Mouse (Mus musculus): ENCODE measurements at regions not wholly inside any gene's neighbourhood (a gene's known extent, or its start where the extent isn't known, plus 50 kb on each side); places are given as distances from the start of the nearest gene placed in this dataset.
A peak's percentile ranks its signal among the peaks of the same experiment; 100 is the strongest.

DNA sequence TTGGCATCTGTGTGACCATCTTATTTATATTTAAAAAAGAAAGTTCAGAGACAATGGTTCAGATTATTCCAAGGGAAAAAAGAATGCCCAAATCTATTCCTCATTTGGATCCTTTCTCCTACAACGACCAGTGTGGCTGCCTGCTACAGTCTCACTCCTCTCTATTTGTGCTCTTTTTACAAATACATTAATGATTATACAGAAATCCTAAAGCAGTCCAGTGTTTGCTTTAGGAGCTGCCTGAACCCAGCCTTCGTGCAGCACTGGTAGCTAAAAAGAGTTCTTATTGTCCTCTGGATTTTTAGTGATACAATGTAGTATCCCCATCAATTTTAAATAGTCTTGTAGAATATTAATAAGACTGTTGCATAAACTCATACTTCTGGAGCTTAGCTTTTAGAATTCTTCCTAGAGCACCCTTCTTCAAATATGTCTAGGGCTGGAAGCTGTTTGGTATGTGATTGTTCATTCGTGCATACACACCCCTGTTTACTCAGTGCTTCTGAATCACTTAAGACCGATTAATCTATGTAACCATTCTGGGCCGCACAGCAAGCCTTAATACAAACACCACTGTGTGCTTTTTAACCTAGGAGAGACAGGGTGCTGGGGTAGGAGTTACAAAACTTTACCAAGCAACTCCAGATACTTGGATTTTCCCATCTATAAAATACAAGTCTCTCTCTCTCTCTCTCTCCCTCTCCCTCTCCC, 69.0 kb upstream of the Magi3 start:
- H3K27ac ChIP-seq, result 0 out of 2 replicates have a peak overlapping the region, but pooled peaks have one; percentile 54
- no peak overlapping the region for H3K4me2 ChIP-seq (ENCODE audit: low read length)
- no peaks in the 10 kb centered on the region for H3K4me1 ChIP-seq (replicated peaks; ENCODE audit: insufficient read depth, low read length)
- TF ChIP-seq CTCF (IDR thresholded peaks at IDR 0.05; ENCODE audit: low read depth), result no peak
- ATAC-seq (replicated peaks; ENCODE audit: low FRiP score, low read depth) (no peak), DNase-seq (ENCODE audit: low spot score) (no peak)
- H3K9ac ChIP-seq (ENCODE audit: low read depth, low read length), result no peak overlapping the region
- no peaks in the 10 kb centered on the region for H3K36me3 ChIP-seq (ENCODE audit: insufficient read depth, low read length)
- H3K9me3 ChIP-seq (replicated peaks; ENCODE audit: low read length), result no peaks in the 10 kb centered on the region
- H3K4me3 ChIP-seq (replicated peaks; ENCODE audit: low read depth, low read length), result no peak overlapping the region
- H3K27me3 ChIP-seq (ENCODE audit: insufficient read depth, low read length), result no peaks in the 10 kb centered on the region
- 58% methylated on average over 5 of the region's 5 CpGs for WGBS

DNA sequence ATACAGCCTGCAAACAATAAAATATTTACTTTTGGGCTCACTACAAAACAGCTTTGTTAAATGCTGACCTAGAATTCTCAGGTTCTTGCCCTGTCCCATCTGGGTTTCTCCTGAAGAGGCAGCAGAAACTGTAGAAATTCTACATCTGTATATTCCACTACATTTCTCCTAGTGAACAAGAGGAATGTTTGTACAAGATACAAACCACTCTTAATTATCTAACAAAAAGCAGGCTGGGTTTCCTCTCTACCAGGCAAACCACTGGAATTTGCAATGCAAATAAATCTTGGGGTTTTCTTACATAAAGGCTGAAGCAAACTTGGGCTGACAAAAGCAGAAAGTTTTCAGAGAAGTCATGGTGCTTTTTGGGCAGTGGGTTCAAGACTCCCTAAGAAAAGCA, 67.7 kb upstream of the Magi3 start:
- H3K36me3 ChIP-seq (ENCODE audit: insufficient read depth, low read length), result no peaks in the 10 kb centered on the region
- H3K27ac ChIP-seq, result no peak overlapping the region
- ATAC-seq (replicated peaks; ENCODE audit: low FRiP score, low read depth) (no peak), DNase-seq (ENCODE audit: low spot score) (no peak)
- no peak overlapping the region for H3K9ac ChIP-seq (ENCODE audit: low read depth, low read length)
- no peaks in the 10 kb centered on the region for H3K27me3 ChIP-seq (ENCODE audit: insufficient read depth, low read length)
- no peak overlapping the region for H3K4me2 ChIP-seq (ENCODE audit: low read length)
- no peak for TF ChIP-seq CTCF (IDR thresholded peaks at IDR 0.05; ENCODE audit: low read depth)
- H3K9me3 ChIP-seq (replicated peaks; ENCODE audit: low read length), result no peaks in the 10 kb centered on the region
- H3K4me1 ChIP-seq (replicated peaks; ENCODE audit: insufficient read depth, low read length), result no peaks in the 10 kb centered on the region
- no peak overlapping the region for H3K4me3 ChIP-seq (replicated peaks; ENCODE audit: low read depth, low read length)

DNA sequence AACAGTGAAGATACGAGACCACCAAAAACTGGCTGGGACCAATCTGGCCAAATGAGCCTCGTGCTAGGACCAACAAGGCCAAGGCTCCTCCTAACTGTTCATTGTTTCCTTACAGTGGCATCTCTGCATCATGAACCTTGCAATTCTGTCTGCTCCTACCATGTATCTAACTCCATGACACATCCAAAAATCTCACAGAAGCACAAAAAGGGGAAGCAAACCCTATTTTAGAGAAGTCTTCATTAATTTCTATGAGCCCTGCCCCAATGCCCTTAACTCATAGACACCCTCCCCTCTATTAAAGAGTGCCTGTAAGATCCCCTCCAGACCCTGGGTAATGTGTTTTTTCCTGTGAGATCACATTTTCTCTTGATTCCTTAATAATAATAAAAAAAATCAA, 64.8 kb upstream of the Magi3 start:
- Histone ChIP-seq H3K36me3 (ENCODE audit: insufficient read depth, low read length) (no peaks in the 10 kb centered on the region), H3K9me3 (replicated peaks; ENCODE audit: low read length) (no peaks in the 10 kb centered on the region), H3K27ac (no peak overlapping the region), H3K9ac (ENCODE audit: low read depth, low read length) (no peak overlapping the region), H3K27me3 (ENCODE audit: insufficient read depth, low read length) (no peaks in the 10 kb centered on the region), H3K4me2 (ENCODE audit: low read length) (no peak overlapping the region), H3K4me1 (replicated peaks; ENCODE audit: insufficient read depth, low read length) (no peaks in the 10 kb centered on the region), H3K4me3 (replicated peaks; ENCODE audit: low read depth, low read length) (no peak overlapping the region)
- DNase-seq (ENCODE audit: low spot score) (no peak), ATAC-seq (replicated peaks; ENCODE audit: low FRiP score, low read depth) (no peak)
- 88% methylated on average over 2 of the region's 2 CpGs for WGBS
- no peak for TF ChIP-seq CTCF (IDR thresholded peaks at IDR 0.05; ENCODE audit: low read depth)

DNA sequence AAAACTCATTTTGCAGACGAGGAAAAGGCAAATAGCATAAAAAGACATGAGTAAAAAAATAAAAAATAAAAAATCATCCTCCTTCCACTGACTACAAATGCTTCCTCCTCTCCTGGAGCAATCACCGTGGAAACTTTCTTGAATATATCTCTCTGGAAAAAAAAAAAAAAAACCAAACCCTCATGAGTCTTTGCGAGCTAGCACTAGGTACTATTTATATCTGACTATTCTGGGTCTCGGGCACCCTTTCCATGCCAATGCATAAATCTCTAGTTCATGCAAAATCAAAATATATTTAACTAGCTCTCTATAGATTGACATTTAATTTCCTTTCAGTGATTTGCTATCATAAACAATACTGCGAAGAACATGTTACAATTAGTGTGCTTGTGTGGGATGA, 63.7 kb upstream of the Magi3 start:
- Histone ChIP-seq H3K27ac (no peak overlapping the region), H3K27me3 (ENCODE audit: insufficient read depth, low read length) (no peaks in the 10 kb centered on the region), H3K4me1 (replicated peaks; ENCODE audit: insufficient read depth, low read length) (no peaks in the 10 kb centered on the region), H3K9ac (ENCODE audit: low read depth, low read length) (no peak overlapping the region), H3K36me3 (ENCODE audit: insufficient read depth, low read length) (no peaks in the 10 kb centered on the region), H3K4me2 (ENCODE audit: low read length) (no peak overlapping the region), H3K9me3 (replicated peaks; ENCODE audit: low read length) (no peaks in the 10 kb centered on the region), H3K4me3 (replicated peaks; ENCODE audit: low read depth, low read length) (no peak overlapping the region)
- WGBS, result 65% methylated on average over 5 of the region's 5 CpGs
- DNase-seq (ENCODE audit: low spot score) (no peak), ATAC-seq (replicated peaks; ENCODE audit: low FRiP score, low read depth) (no peak)
- no peak for TF ChIP-seq CTCF (IDR thresholded peaks at IDR 0.05; ENCODE audit: low read depth)

DNA sequence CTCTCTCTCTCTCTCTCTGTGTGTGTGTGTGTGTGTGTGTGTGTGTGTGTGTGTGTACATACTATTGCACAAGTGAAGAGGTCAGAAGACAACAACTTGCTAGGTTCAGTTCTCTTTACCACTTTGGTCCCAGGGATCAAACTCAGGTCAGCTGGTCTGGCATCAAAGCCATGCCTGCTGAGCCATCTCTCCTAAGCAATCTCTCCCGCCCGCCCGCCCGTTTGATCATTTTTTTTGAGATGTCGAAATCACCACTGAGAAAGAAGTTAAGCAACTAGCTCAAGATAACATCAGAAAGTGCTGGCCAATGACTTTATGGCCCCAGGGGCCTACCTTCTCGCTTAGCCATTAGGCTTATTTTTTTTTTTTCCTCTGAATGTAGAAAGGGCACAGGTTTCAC, 59.3 kb upstream of the Magi3 start:
- DNase-seq (ENCODE audit: low spot score), result no peak
- 44% methylated on average over 6 of the region's 6 CpGs for WGBS
- Histone ChIP-seq H3K4me2 (ENCODE audit: low read length) (no peak overlapping the region), H3K27me3 (ENCODE audit: insufficient read depth, low read length) (no peaks in the 10 kb centered on the region), H3K4me1 (replicated peaks; ENCODE audit: insufficient read depth, low read length) (no peaks in the 10 kb centered on the region), H3K9me3 (replicated peaks; ENCODE audit: low read length) (no peaks in the 10 kb centered on the region), H3K36me3 (ENCODE audit: insufficient read depth, low read length) (no peaks in the 10 kb centered on the region), H3K27ac (no peak overlapping the region), H3K4me3 (replicated peaks; ENCODE audit: low read depth, low read length) (no peak overlapping the region), H3K9ac (ENCODE audit: low read depth, low read length) (no peak overlapping the region)
- no peak for ATAC-seq (replicated peaks; ENCODE audit: low FRiP score, low read depth)
- no peak for TF ChIP-seq CTCF (IDR thresholded peaks at IDR 0.05; ENCODE audit: low read depth)

DNA sequence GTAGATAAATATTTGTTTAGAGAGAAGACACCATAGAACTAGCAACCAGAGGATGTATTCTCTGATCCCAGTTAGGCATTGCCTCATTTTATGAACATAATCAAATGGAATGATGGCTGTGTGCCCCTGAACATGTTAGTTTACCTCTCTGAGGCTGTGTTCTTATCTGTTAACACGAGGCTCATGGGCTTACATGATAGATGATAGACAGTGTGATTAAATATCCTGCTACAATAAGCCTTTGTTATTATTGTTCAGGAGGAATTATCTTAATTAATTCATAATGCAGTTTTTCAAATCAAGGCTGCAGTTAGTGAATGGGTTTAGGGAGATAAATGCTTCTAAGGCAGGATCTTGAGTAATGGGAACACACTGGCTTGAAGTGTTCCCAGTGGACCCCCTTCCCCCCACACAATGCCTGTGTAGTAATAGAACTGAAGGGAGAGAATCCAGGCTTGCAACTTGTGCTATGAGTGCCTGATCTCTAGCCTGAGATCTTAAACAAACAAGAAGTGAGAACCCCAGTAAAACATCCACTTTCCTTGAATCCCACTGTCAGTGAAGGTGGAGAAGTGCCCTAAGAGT, 54.6 kb upstream of the Magi3 start:
- H3K4me3 ChIP-seq (replicated peaks; ENCODE audit: low read depth, low read length), result no peak overlapping the region
- no peak overlapping the region for H3K4me2 ChIP-seq (ENCODE audit: low read length)
- H3K9ac ChIP-seq (ENCODE audit: low read depth, low read length), result no peak overlapping the region
- H3K27me3 ChIP-seq (ENCODE audit: insufficient read depth, low read length), result no peaks in the 10 kb centered on the region
- H3K4me1 ChIP-seq (replicated peaks; ENCODE audit: insufficient read depth, low read length), result no peaks in the 10 kb centered on the region
- H3K36me3 ChIP-seq (ENCODE audit: insufficient read depth, low read length), result no peaks in the 10 kb centered on the region
- no peak for TF ChIP-seq CTCF (IDR thresholded peaks at IDR 0.05; ENCODE audit: low read depth)
- H3K27ac ChIP-seq, result no peak overlapping the region
- WGBS, result 51% methylated on average over 1 of the region's 1 CpGs
- no peak for ATAC-seq (replicated peaks; ENCODE audit: low FRiP score, low read depth)
- H3K9me3 ChIP-seq (replicated peaks; ENCODE audit: low read length), result no peaks in the 10 kb centered on the region
- DNase-seq (ENCODE audit: low spot score), result no peak

DNA sequence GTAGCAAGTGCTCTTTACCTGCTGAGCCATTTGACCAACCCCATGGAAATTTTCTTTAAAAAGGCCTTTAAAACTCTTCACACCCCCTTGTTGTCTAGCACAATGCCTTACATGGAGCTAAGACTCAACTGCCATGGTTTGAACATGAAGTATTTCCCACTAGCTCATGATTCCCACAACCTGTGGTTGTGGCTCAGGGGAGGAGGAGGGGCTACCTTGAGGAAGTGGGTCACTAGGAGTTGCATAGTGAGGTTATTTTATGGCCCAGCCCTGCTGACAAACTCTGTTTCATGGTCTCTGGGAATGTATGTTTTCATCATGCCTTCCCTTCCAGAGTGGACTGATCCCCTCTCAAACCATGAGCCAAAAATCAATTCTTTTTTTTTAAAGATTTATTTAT, 53.9 kb upstream of the Magi3 start:
- Histone ChIP-seq H3K4me3 (replicated peaks; ENCODE audit: low read depth, low read length) (no peak overlapping the region), H3K4me2 (ENCODE audit: low read length) (no peak overlapping the region), H3K27me3 (ENCODE audit: insufficient read depth, low read length) (no peaks in the 10 kb centered on the region), H3K9me3 (replicated peaks; ENCODE audit: low read length) (no peaks in the 10 kb centered on the region), H3K27ac (no peak overlapping the region), H3K4me1 (replicated peaks; ENCODE audit: insufficient read depth, low read length) (no peaks in the 10 kb centered on the region), H3K9ac (ENCODE audit: low read depth, low read length) (no peak overlapping the region), H3K36me3 (ENCODE audit: insufficient read depth, low read length) (no peaks in the 10 kb centered on the region)
- DNase-seq (ENCODE audit: low spot score) (no peak), ATAC-seq (replicated peaks; ENCODE audit: low FRiP score, low read depth) (no peak)
- no peak for TF ChIP-seq CTCF (IDR thresholded peaks at IDR 0.05; ENCODE audit: low read depth)

Measured in kidney, postnatal 0 days (tissue).